Mouse (Mus musculus) spleen, adult 2 months (tissue): ENCODE data around the gene Fgr. TPM values are rescaled to one million over a fixed set of nuclear protein-coding genes. Genes with fewer than 3 reads are reported as not detected.

Source experiments
- DNase-seq, 2 experiments: peaks; one replicate each; pipeline versions ENCODE4 v3.0.0 to v3.0.0-alpha.2; 2012 to 2021; ENCODE audit warnings: low spot score in 2 of 2, low read depth in 1 of 2
- H3K27ac ChIP-seq: fragments of 200-500 bp; 2 replicates; pipeline ENCODE4 v1.5.1; 2012; ENCODE audit warnings: low read length, inconsistent platforms; ENCODE audit not compliant: insufficient read depth
- H3K27me3 ChIP-seq: fragments of 200-500 bp; 2 replicates; pipeline ENCODE4 v1.6.1; 2012; ENCODE audit warnings: mild to moderate bottlenecking, moderate library complexity, low read length, inconsistent platforms; ENCODE audit not compliant: control insufficient read depth, insufficient read depth
- H3K36me3 ChIP-seq: fragments of 200-500 bp; 2 replicates; pipeline ENCODE4 v1.6.1; 2012; ENCODE audit warnings: mild to moderate bottlenecking, low read length, inconsistent platforms; ENCODE audit not compliant: control insufficient read depth, insufficient read depth
- H3K4me1 ChIP-seq: fragments of 200-500 bp; 2 replicates; pipeline ENCODE4 v1.6.1; 2011; ENCODE audit warnings: inconsistent platforms; ENCODE audit not compliant: control insufficient read depth, insufficient read depth, insufficient read length
- H3K4me3 ChIP-seq: fragments of 200-500 bp; 2 replicates; pipeline ENCODE4 v1.5.1; 2011; ENCODE audit warnings: mild to moderate bottlenecking, inconsistent platforms; ENCODE audit not compliant: insufficient read depth, insufficient read length; ENCODE audit errors: extremely low read depth
- CTCF ChIP-seq: fragments of 200-500 bp; IDR thresholded peaks from 2 replicates; pipeline ENCODE4 v1.5.1; 2011; ENCODE audit warnings: mild to moderate bottlenecking, inconsistent platforms; ENCODE audit not compliant: insufficient read depth, insufficient read length, insufficient replicate concordance; ENCODE audit errors: extremely low read depth
- POLR2A ChIP-seq: fragments of 200-500 bp; IDR thresholded peaks from 2 replicates; pipeline ENCODE4 v1.6.1; 2011; ENCODE audit warnings: low read depth, low read length, inconsistent platforms
- WGBS: fragments of 180-500 bp; shearing (Covaris S2); methylation state at CpG from one replicate; pipeline ENCODE4 v1.1.7; 2018; 5-methylcytosine and 5-hydroxymethylcytosine counted together
- polyA plus RNA-seq: library from polyadenylated mRNA; depleted of rRNA; stranded (reverse); fragments of >200 nt; gene quantifications from 2 replicates; pipeline ENCODE4 v1.2.3, GENCODE M21; 2012

The Fgr gene
- polyA plus RNA-seq, 1 experiment, result 37.5 TPM

DNA sequence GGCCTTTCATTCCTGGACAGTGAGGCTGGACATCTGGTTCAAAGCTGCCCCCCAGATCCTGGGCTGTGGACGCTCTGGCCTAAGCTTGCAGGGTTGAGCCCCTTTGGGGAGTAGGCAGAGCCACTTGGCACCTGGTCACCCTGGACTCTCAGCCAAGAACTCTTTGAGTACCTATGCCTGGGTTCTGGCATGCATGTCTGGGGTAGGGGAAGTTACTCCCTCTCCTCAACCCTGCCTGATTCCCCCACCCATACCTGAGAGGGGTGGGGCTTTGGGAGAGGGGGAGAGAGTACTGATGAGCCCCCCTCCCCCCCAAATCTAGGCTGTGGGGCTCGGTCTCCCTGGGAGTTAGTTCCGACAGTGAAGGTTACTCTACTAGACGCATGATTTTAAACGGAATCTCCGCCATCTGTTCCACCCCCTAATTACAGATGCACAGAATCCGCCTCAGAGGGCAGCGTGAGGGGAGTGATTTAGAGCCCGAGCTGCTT, 47.3 kb downstream of the Fgr start:
- H3K4me3 ChIP-seq, result no peak overlapping the region
- H3K4me1 ChIP-seq, result peaks cover 9% of the 10 kb centered on the region
- H3K27me3 ChIP-seq, result no peaks in the 10 kb centered on the region
- H3K27ac ChIP-seq, result no peak overlapping the region
- TF ChIP-seq POLR2A, result no peak
- DNase-seq, result no peak
- 78% methylated on average over 9 of the region's 9 CpGs for WGBS
- H3K36me3 ChIP-seq, result 0 out of 2 replicates have a peak, but pooled peaks cover 1% of the 10 kb centered on the region

DNA sequence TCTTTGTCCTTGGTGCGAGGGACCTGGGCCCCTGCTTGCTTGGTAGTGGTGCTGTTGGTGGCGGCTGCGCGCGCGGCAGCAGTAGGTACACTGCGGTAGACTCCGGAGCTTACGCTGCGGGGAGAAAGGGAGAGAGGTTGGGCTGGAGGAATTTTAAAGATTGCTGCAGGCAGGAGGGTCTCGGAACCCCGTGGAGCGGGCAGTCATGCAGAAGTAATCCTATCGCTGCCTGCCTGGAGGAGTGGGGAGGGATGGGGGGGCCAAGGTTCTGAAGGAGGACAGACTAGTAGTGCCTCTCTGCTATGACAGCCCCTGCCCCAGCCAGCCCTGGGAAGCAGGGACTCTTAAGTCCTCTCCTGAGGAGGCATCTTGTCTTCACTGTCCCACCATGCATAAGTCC, 48.3 kb downstream of the Fgr start:
- 96% methylated on average over 14 of the region's 14 CpGs for WGBS
- H3K36me3 ChIP-seq, result no peaks in the 10 kb centered on the region
- TF ChIP-seq CTCF (no peak), POLR2A (no peak)
- H3K27ac ChIP-seq, result no peak overlapping the region
- H3K4me3 ChIP-seq, result no peak overlapping the region
- H3K4me1 ChIP-seq, result peaks cover 6% of the 10 kb centered on the region
- no peak for DNase-seq
- no peaks in the 10 kb centered on the region for H3K27me3 ChIP-seq

DNA sequence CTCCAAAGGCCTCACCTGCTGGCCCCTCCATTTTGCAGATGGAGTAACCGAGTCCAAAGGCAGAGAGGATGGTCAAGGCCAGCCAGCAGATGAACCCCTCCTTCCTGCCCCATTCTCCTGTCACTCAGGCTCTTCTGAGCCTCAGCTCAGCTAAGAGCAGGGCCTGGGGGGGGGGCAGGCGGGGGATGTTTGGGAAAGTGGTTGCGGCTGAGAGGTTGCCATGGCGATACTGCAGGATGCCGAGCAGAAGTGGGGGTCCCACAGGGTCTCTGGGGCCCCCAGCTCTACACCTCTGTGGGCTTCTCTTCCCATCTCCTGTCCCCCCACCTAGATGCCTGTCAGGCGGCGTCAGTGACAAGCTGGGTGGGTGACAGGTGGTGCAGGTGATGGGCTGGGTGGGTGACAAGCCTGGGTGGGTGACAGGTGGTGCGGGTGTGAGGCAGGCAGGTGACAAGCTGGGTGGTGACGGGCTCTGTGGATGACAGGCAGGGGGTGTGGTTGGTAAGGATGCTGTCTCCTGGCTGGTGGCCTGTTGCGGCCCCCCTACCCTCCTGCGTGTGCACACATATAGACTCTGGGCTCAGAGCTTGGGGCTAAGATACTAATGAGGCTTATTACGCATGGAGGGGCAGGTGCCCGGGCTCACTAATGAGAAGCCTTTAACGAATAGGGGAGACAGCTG, 49.2 kb downstream of the Fgr start:
- H3K4me1 ChIP-seq, result peaks cover 4% of the 10 kb centered on the region; the same call in 1 of the 2 replicates
- 80% methylated on average over 14 of the region's 14 CpGs for WGBS
- no peak overlapping the region for H3K4me3 ChIP-seq
- TF ChIP-seq CTCF (no peak), POLR2A (no peak)
- no peak overlapping the region for H3K27ac ChIP-seq
- no peaks in the 10 kb centered on the region for H3K27me3 ChIP-seq
- DNase-seq, result no peak
- no peaks in the 10 kb centered on the region for H3K36me3 ChIP-seq

DNA sequence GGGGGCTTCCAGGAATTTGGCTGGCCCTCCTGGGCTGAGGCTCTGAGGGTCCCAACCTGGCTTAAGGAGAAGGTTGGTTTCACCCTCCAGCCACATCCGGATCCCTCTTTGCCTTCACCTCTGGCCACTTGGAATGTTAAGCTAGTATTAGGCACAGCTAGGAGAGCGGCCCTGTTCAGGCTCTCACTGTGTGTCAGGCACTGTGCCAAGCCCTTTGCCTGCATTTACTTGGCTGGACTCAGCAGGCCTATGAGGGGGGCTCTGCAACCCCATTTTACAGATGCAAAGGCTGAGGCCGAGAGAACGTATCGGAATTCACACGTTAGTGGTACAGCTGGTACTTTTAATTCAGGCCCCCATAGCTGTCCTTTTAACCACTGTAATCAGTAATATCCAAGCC, 49.7 kb downstream of the Fgr start:
- Histone ChIP-seq H3K27me3 (no peaks in the 10 kb centered on the region), H3K27ac (no peak overlapping the region), H3K4me1 (peaks cover 4% of the 10 kb centered on the region; the same call in 1 of the 2 replicates), H3K4me3 (no peak overlapping the region), H3K36me3 (no peaks in the 10 kb centered on the region)
- no peak for DNase-seq
- TF ChIP-seq POLR2A (no peak), CTCF (no peak)
- WGBS, result 95% methylated on average over 6 of the region's 6 CpGs

DNA sequence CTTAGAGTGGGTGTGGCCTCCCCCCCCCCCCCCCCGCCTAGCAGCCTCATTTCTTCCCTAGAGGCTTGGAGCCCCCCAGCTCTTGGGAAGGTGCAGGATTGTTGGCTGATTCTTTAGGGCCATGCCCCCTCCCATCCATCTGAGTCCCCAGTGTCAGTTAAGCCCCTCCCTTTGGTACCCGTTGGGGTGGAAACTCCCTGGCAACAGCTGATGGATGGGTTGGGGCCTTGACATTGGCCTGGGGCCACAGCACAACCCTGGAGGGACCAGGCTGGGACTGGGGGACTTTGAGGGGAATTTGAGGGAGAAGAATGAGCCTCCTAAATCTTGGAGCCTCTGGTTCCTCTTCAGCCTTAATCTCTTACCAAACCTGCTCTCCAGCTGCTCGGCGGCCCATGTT, 50.5 kb downstream of the Fgr start:
- no peaks in the 10 kb centered on the region for H3K27me3 ChIP-seq
- no peak overlapping the region for H3K4me3 ChIP-seq
- no peaks in the 10 kb centered on the region for H3K36me3 ChIP-seq
- no peak for DNase-seq
- TF ChIP-seq CTCF, result no peak
- no peak for TF ChIP-seq POLR2A
- no peak overlapping the region; the same call in 1 of the 2 replicates for H3K27ac ChIP-seq
- peaks cover 4% of the 10 kb centered on the region; the same call in 1 of the 2 replicates for H3K4me1 ChIP-seq
- 54% methylated on average over 4 of the region's 4 CpGs for WGBS

DNA sequence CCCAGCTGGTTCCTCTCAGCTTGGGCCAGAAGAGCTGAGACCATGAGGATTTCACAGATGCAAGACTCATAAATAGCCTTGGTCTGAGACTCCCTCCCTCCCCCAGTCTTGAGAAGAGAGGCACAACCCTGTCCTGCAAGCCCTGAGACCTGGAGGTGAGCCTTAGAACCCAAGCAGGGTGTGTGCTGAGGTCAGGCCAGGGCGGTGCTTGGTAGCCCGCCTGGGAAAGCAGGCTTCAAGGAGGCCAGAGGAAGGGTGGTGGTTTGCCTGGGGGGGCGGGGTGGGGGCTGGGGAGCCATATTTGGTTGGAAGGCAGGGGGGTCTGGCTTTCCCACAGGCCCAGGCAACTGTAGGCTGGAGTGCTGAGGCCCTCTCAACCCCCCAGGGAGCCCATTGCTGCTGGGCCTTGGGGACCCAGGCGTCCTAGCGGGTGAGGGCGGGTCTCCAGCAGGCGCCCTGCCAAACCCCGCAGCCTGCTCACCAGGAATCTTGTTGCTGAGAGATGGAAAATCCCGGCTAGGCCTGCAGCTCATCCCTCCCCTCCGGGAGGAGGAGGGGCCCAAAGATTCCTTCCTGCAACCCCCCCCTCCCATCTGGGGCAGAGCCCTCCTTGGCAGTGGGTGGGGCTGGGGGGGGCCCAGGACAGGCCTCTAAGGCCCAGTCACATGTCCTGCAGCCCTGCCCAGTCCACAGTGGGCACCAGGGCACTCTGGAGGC, 51.2 kb downstream of the Fgr start:
- H3K4me3 ChIP-seq, result no peak overlapping the region
- H3K36me3 ChIP-seq, result no peaks in the 10 kb centered on the region
- peaks cover 4% of the 10 kb centered on the region; the same call in 1 of the 2 replicates for H3K4me1 ChIP-seq
- H3K27me3 ChIP-seq, result no peaks in the 10 kb centered on the region
- no peak overlapping the region for H3K27ac ChIP-seq
- DNase-seq, result no peak
- 72% methylated on average over 10 of the region's 10 CpGs for WGBS
- TF ChIP-seq POLR2A (no peak), CTCF (no peak)

DNA sequence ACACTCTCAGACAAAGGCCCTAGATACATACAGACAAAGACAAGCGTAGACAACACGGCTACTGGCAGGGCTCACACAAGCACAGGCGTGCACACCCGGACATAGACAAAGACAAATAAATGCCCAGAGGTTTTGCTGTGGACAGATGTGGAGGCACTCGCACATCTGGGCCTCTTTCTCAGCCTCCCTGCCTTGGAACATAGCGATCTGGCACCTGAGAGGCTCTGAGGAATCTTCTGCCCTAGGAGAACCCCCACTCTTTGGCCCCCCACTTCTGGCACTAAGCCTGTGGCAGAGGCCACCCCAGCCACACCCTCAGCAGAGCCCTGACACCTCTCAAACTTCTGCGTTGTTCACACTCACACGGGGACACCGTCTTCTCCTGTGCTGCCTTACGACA, 52.4 kb downstream of the Fgr start:
- WGBS, result 88% methylated on average over 10 of the region's 10 CpGs
- no peaks in the 10 kb centered on the region for H3K27me3 ChIP-seq
- peaks cover 4% of the 10 kb centered on the region; the same call in 1 of the 2 replicates for H3K4me1 ChIP-seq
- H3K4me3 ChIP-seq, result no peak overlapping the region
- DNase-seq, result no peak
- H3K27ac ChIP-seq, result no peak overlapping the region
- H3K36me3 ChIP-seq, result no peaks in the 10 kb centered on the region
- TF ChIP-seq CTCF (no peak), POLR2A (no peak)
